Mouse (Mus musculus): Measurements from ENCODE around the gene Sh3pxd2b. TPM values are rescaled to one million over a fixed set of nuclear protein-coding genes. Genes with fewer than 3 reads are reported as not detected.

The Sh3pxd2b gene
- polyA plus RNA-seq, 1 experiment from 2014 or later = 21.6 TPM

DNA sequence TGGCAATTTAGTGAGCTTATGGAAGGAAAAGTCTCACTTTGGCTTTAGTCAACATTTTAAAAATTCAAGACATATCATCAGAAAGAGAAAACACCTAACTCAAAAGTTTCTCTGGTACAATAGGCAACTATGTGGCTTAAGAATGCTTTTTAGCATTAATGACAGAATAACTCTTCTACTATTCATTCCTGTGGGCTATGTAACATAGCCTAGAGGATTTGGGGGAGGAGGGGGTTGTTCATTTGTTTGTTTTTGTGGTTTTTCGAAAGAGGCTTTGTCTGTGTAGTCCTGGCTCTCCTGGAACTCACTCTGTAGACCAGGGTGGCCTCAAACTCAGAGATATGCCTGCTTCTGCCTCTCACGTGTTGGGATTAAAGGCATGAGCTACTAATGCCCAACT lies 51.6 kb downstream of the Sh3pxd2b start:
- ATAC-seq = no peak
- Histone ChIP-seq H3K9me3 (replicated peaks; ENCODE audit: control insufficient read depth, low read length, poor library complexity, severe bottlenecking) (no peaks in the 10 kb centered on the region), H3K36me3 (ENCODE audit: control insufficient read depth, insufficient read depth, low read length) (peaks cover 7% of the 10 kb centered on the region), H3K9ac (ENCODE audit: low read depth, low read length) (no peak overlapping the region), H3K27me3 (ENCODE audit: control insufficient read depth, insufficient read depth, low read depth, low read length) (no peaks in the 10 kb centered on the region), H3K4me3 (ENCODE audit: low read depth, low read length) (no peak overlapping the region), H3K4me1 (ENCODE audit: control insufficient read depth, insufficient read depth, low read length) (no peaks in the 10 kb centered on the region), H3K27ac (ENCODE audit: low read length) (no peak overlapping the region), H3K4me2 (ENCODE audit: low read length) (no peak overlapping the region)
- WGBS = 80% methylated on average over 2 of the region's 2 CpGs

GRCm38 (mm10) chr11:32402712-32403111 lies 55.1 kb downstream of the Sh3pxd2b start:
- whole genome bisulfite sequencing = 86% methylated on average over 7 of the region's 7 CpGs
- no peak overlapping the region for H3K4me2 ChIP-seq (ENCODE audit: low read length)
- H3K4me1 ChIP-seq (ENCODE audit: control insufficient read depth, insufficient read depth, low read length) = peaks cover 4% of the 10 kb centered on the region; the same call in 1 of the 2 replicates
- no peak overlapping the region for H3K9ac ChIP-seq (ENCODE audit: low read depth, low read length)
- H3K36me3 ChIP-seq (ENCODE audit: control insufficient read depth, insufficient read depth, low read length) = peaks cover 10% of the 10 kb centered on the region
- H3K4me3 ChIP-seq (ENCODE audit: low read depth, low read length) = no peak overlapping the region
- ATAC-seq = no peak
- no peaks in the 10 kb centered on the region for H3K9me3 ChIP-seq (replicated peaks; ENCODE audit: control insufficient read depth, low read length, poor library complexity, severe bottlenecking)
- no peak overlapping the region for H3K27ac ChIP-seq (ENCODE audit: low read length)
- no peaks in the 10 kb centered on the region for H3K27me3 ChIP-seq (ENCODE audit: control insufficient read depth, insufficient read depth, low read depth, low read length)

DNA sequence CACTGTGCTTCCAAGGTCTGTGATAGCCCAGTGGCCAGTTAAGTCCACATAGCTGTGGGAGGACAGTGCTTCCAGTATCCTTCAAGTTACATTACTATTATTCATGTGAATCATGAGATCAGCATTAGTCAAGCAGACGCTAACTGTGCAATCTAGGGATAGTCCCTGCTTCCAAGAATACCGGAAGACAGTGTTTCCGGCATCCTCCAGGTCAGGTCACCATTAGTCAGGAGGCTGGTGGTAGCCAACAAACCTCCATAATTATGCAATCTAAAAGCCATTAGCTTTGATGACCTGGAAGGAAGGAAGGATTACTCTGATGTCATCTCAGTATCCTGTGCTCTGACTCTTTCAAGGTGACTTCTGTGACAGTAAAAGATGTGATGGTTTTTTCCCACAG lies 57.1 kb downstream of the Sh3pxd2b start:
- H3K27ac ChIP-seq (ENCODE audit: low read length) = peak overlapping the region; percentile 59; the same call in 1 of the 2 replicates
- H3K9me3 ChIP-seq (replicated peaks; ENCODE audit: control insufficient read depth, low read length, poor library complexity, severe bottlenecking) = no peaks in the 10 kb centered on the region
- no peaks in the 10 kb centered on the region for H3K27me3 ChIP-seq (ENCODE audit: control insufficient read depth, insufficient read depth, low read depth, low read length)
- no peak overlapping the region for H3K9ac ChIP-seq (ENCODE audit: low read depth, low read length)
- WGBS = 88% methylated on average over 3 of the region's 3 CpGs
- ATAC-seq = 0 out of 2 replicates have a peak, but pooled peaks have one; percentile 12
- H3K4me3 ChIP-seq (ENCODE audit: low read depth, low read length) = no peak overlapping the region
- H3K36me3 ChIP-seq (ENCODE audit: control insufficient read depth, insufficient read depth, low read length) = peaks cover 15% of the 10 kb centered on the region
- peaks cover 4% of the 10 kb centered on the region; the same call in 1 of the 2 replicates for H3K4me1 ChIP-seq (ENCODE audit: control insufficient read depth, insufficient read depth, low read length)
- H3K4me2 ChIP-seq (ENCODE audit: low read length) = no peak overlapping the region

GRCm38 (mm10) chr11:32407863-32408262 lies 60.2 kb downstream of the Sh3pxd2b start:
- no peak for ATAC-seq
- Histone ChIP-seq H3K36me3 (ENCODE audit: control insufficient read depth, insufficient read depth, low read length) (peaks cover 11% of the 10 kb centered on the region; the same call in 1 of the 2 replicates), H3K9ac (ENCODE audit: low read depth, low read length) (no peak overlapping the region)

DNA sequence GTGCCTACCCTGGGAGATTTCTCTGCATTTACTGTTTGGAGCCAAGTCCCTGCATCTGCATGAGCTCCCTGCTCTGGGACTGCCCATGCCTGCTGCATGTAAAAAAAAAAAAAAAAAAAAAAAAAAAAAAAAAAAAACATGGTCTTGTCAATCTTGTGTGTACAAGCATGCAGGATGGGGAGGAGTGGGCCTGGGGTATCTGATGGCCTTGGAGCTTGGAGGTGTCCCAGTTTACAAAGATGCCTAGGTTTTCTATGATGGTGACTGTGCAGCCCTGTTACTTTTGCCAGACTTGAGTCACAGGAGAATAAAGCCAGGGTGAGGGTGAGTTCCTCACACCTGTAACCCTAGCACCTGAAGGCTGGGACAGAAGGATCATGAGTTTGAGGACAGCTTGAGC lies 61.4 kb downstream of the Sh3pxd2b start:
- Histone ChIP-seq H3K36me3 (ENCODE audit: control insufficient read depth, insufficient read depth, low read length) (peaks cover 20% of the 10 kb centered on the region), H3K4me2 (ENCODE audit: low read length) (no peak overlapping the region), H3K4me3 (ENCODE audit: low read depth, low read length) (no peak overlapping the region), H3K4me1 (ENCODE audit: control insufficient read depth, insufficient read depth, low read length) (peaks cover 4% of the 10 kb centered on the region; the same call in 1 of the 2 replicates), H3K9me3 (replicated peaks; ENCODE audit: control insufficient read depth, low read length, poor library complexity, severe bottlenecking) (no peaks in the 10 kb centered on the region), H3K27me3 (ENCODE audit: control insufficient read depth, insufficient read depth, low read depth, low read length) (no peaks in the 10 kb centered on the region), H3K27ac (ENCODE audit: low read length) (no peak overlapping the region), H3K9ac (ENCODE audit: low read depth, low read length) (no peak overlapping the region)
- ATAC-seq = no peak

More at GRCm38 (mm10) chr11:32407863-32408262, 60.2 kb downstream of the Sh3pxd2b start:
- Histone ChIP-seq H3K4me2 (ENCODE audit: low read length) (no peak overlapping the region), H3K4me3 (ENCODE audit: low read depth, low read length) (no peak overlapping the region), H3K27ac (ENCODE audit: low read length) (no peak overlapping the region), H3K9me3 (replicated peaks; ENCODE audit: control insufficient read depth, low read length, poor library complexity, severe bottlenecking) (no peaks in the 10 kb centered on the region), H3K27me3 (ENCODE audit: control insufficient read depth, insufficient read depth, low read depth, low read length) (no peaks in the 10 kb centered on the region), H3K4me1 (ENCODE audit: control insufficient read depth, insufficient read depth, low read length) (peaks cover 4% of the 10 kb centered on the region; the same call in 1 of the 2 replicates)
- 88% methylated on average over 3 of the region's 3 CpGs for WGBS

DNA sequence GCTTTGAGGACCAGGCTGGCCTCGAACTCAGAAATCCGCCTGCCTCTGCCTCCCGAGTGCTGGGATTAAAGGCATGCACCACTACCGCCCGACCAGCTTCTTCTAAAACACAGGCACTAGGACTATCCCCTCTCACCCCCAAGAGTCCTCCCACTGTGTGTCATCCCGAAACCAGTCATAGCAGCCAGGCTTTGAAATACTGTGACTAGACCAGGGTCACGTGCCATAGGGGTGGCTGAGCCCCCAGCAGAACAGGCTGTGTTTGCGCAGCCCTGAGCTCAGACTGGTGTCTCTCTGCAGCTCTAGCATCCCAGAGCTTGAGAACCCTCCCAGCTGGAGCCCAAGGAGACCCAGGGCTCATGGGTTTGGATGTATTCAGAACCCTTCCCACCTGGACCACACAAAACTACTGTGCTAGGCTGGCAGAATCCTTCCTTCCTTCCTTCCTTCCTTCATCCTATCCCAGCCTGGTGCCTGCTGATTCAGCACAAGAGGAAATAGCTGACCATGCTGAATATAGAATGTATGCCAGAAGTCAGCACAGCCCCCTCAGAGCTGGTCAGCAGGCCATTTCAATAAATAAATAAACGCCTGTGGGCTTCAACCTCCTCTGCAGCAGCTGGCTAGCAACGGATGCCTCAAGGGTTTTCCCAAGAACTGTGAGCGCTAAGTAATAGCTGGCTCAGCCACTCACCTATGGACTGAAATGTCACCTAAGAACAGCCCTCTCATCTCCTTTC lies 62.4 kb downstream of the Sh3pxd2b start:
- Histone ChIP-seq H3K9ac (ENCODE audit: low read depth, low read length) (no peak overlapping the region), H3K27ac (ENCODE audit: low read length) (no peak overlapping the region), H3K36me3 (ENCODE audit: control insufficient read depth, insufficient read depth, low read length) (peaks cover 26% of the 10 kb centered on the region), H3K4me1 (ENCODE audit: control insufficient read depth, insufficient read depth, low read length) (peaks cover 4% of the 10 kb centered on the region; the same call in 1 of the 2 replicates), H3K27me3 (ENCODE audit: control insufficient read depth, insufficient read depth, low read depth, low read length) (no peaks in the 10 kb centered on the region), H3K9me3 (replicated peaks; ENCODE audit: control insufficient read depth, low read length, poor library complexity, severe bottlenecking) (no peaks in the 10 kb centered on the region), H3K4me2 (ENCODE audit: low read length) (no peak overlapping the region), H3K4me3 (ENCODE audit: low read depth, low read length) (no peak overlapping the region)
- WGBS = 90% methylated on average over 11 of the region's 11 CpGs
- ATAC-seq = no peak

DNA sequence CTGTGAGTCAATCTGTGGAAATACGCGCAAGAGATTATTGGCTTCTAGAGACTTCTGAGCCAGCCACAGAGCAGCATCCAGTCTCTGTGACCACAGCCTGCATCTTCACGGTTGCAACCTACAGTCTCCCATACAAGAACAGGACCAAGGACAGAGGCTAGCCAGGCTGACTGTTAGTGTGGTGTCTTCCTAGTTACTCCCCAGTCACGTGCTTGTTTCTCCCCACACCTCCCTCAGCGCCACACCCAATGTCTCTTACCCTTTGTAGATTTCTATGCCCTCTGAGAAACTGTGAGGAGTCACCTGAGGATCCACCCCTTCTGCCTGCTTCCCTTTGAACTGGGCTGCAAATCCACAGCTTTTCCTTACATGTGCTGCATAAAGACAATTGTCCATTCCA lies 72.4 kb downstream of the Sh3pxd2b start:
- no peaks in the 10 kb centered on the region for H3K9me3 ChIP-seq (replicated peaks; ENCODE audit: control insufficient read depth, low read length, poor library complexity, severe bottlenecking)
- peaks cover 52% of the 10 kb centered on the region for H3K36me3 ChIP-seq (ENCODE audit: control insufficient read depth, insufficient read depth, low read length)
- no peaks in the 10 kb centered on the region for H3K4me1 ChIP-seq (ENCODE audit: control insufficient read depth, insufficient read depth, low read length)
- no peak overlapping the region for H3K9ac ChIP-seq (ENCODE audit: low read depth, low read length)
- no peak overlapping the region for H3K4me3 ChIP-seq (ENCODE audit: low read depth, low read length)
- no peaks in the 10 kb centered on the region for H3K27me3 ChIP-seq (ENCODE audit: control insufficient read depth, insufficient read depth, low read depth, low read length)
- no peak overlapping the region for H3K4me2 ChIP-seq (ENCODE audit: low read length)
- no peak for ATAC-seq
- H3K27ac ChIP-seq (ENCODE audit: low read length) = no peak overlapping the region
- WGBS = 92% methylated on average over 5 of the region's 5 CpGs

- ATAC-seq = no peak
- Histone ChIP-seq H3K36me3 (ENCODE audit: control insufficient read depth, insufficient read depth, low read length) (peaks cover 32% of the 10 kb centered on the region), H3K27me3 (ENCODE audit: control insufficient read depth, insufficient read depth, low read depth, low read length) (no peaks in the 10 kb centered on the region), H3K27ac (ENCODE audit: low read length) (no peak overlapping the region), H3K4me2 (ENCODE audit: low read length) (no peak overlapping the region), H3K4me3 (ENCODE audit: low read depth, low read length) (no peak overlapping the region), H3K9ac (ENCODE audit: low read depth, low read length) (no peak overlapping the region), H3K9me3 (replicated peaks; ENCODE audit: control insufficient read depth, low read length, poor library complexity, severe bottlenecking) (no peaks in the 10 kb centered on the region), H3K4me1 (ENCODE audit: control insufficient read depth, insufficient read depth, low read length) (no peaks in the 10 kb centered on the region)
- 85% methylated on average over 12 of the region's 12 CpGs for WGBS
Measured at GRCm38 (mm10) chr11:32423311-32423710, 75.7 kb downstream of the Sh3pxd2b start.

GRCm38 (mm10) chr11:32424600-32424999 lies 77.0 kb downstream of the Sh3pxd2b start:
- Histone ChIP-seq H3K4me3 (ENCODE audit: low read depth, low read length) (no peak overlapping the region), H3K27ac (ENCODE audit: low read length) (no peak overlapping the region), H3K4me2 (ENCODE audit: low read length) (no peak overlapping the region), H3K9me3 (replicated peaks; ENCODE audit: control insufficient read depth, low read length, poor library complexity, severe bottlenecking) (no peaks in the 10 kb centered on the region), H3K36me3 (ENCODE audit: control insufficient read depth, insufficient read depth, low read length) (peaks cover 29% of the 10 kb centered on the region), H3K4me1 (ENCODE audit: control insufficient read depth, insufficient read depth, low read length) (no peaks in the 10 kb centered on the region), H3K27me3 (ENCODE audit: control insufficient read depth, insufficient read depth, low read depth, low read length) (no peaks in the 10 kb centered on the region), H3K9ac (ENCODE audit: low read depth, low read length) (no peak overlapping the region)
- 88% methylated on average over 4 of the region's 4 CpGs for WGBS
- ATAC-seq = no peak

All from midbrain, embryonic 16.5 days (tissue).